Mouse (Mus musculus): Measurements from ENCODE around the gene Slc5a1.

The Slc5a1 gene

GRCm38 (mm10) chr5:33125318-33125717 lies 21.3 kb downstream of the Slc5a1 start:
- peak; percentile 6 for DNase-seq (ENCODE audit: low read depth, low spot score)
- H3K36me3 ChIP-seq (ENCODE audit: control insufficient read depth, insufficient read depth, low read length, poor library complexity, severe bottlenecking), result no peaks in the 10 kb centered on the region
- no peaks in the 10 kb centered on the region for H3K27me3 ChIP-seq (ENCODE audit: control insufficient read depth, insufficient read depth, low read length, poor library complexity, severe bottlenecking)

- Histone ChIP-seq H3K36me3 (ENCODE audit: control insufficient read depth, insufficient read depth, low read length, poor library complexity, severe bottlenecking) (no peaks in the 10 kb centered on the region), H3K27me3 (ENCODE audit: control insufficient read depth, insufficient read depth, low read length, poor library complexity, severe bottlenecking) (no peaks in the 10 kb centered on the region)
- DNase-seq (ENCODE audit: low read depth, low spot score), result no peak
Observed at GRCm38 (mm10) chr5:33134132-33134531, 30.1 kb downstream of the Slc5a1 start.

- H3K36me3 ChIP-seq (ENCODE audit: control insufficient read depth, insufficient read depth, low read length, poor library complexity, severe bottlenecking), result no peaks in the 10 kb centered on the region
- no peaks in the 10 kb centered on the region for H3K27me3 ChIP-seq (ENCODE audit: control insufficient read depth, insufficient read depth, low read length, poor library complexity, severe bottlenecking)
- DNase-seq (ENCODE audit: low read depth, low spot score), result no peak
Observed at GRCm38 (mm10) chr5:33135611-33136010, 31.6 kb downstream of the Slc5a1 start.

- peak; percentile 45 for DNase-seq (ENCODE audit: low read depth, low spot score)
- Histone ChIP-seq H3K27me3 (ENCODE audit: control insufficient read depth, insufficient read depth, low read length, poor library complexity, severe bottlenecking) (no peaks in the 10 kb centered on the region), H3K36me3 (ENCODE audit: control insufficient read depth, insufficient read depth, low read length, poor library complexity, severe bottlenecking) (no peaks in the 10 kb centered on the region)
Observed at GRCm38 (mm10) chr5:33142790-33143455, 38.9 kb downstream of the Slc5a1 start.

- peak; percentile 24 for DNase-seq (ENCODE audit: low read depth, low spot score)
- Histone ChIP-seq H3K27me3 (ENCODE audit: control insufficient read depth, insufficient read depth, low read length, poor library complexity, severe bottlenecking) (no peaks in the 10 kb centered on the region), H3K36me3 (ENCODE audit: control insufficient read depth, insufficient read depth, low read length, poor library complexity, severe bottlenecking) (no peaks in the 10 kb centered on the region)
Observed at GRCm38 (mm10) chr5:33144025-33144424, 40.0 kb downstream of the Slc5a1 start.

GRCm38 (mm10) chr5:33146837-33147236 lies 42.8 kb downstream of the Slc5a1 start:
- Histone ChIP-seq H3K27me3 (ENCODE audit: control insufficient read depth, insufficient read depth, low read length, poor library complexity, severe bottlenecking) (no peaks in the 10 kb centered on the region), H3K36me3 (ENCODE audit: control insufficient read depth, insufficient read depth, low read length, poor library complexity, severe bottlenecking) (no peaks in the 10 kb centered on the region)
- DNase-seq (ENCODE audit: low read depth, low spot score), result no peak

GRCm38 (mm10) chr5:33147691-33148090 lies 43.7 kb downstream of the Slc5a1 start:
- Histone ChIP-seq H3K27me3 (ENCODE audit: control insufficient read depth, insufficient read depth, low read length, poor library complexity, severe bottlenecking) (no peaks in the 10 kb centered on the region), H3K36me3 (ENCODE audit: control insufficient read depth, insufficient read depth, low read length, poor library complexity, severe bottlenecking) (no peaks in the 10 kb centered on the region)
- DNase-seq (ENCODE audit: low read depth, low spot score), result no peak

- no peaks in the 10 kb centered on the region; the same call in 1 of the 2 replicates for H3K27me3 ChIP-seq (ENCODE audit: control insufficient read depth, insufficient read depth, low read length, poor library complexity, severe bottlenecking)
- H3K36me3 ChIP-seq (ENCODE audit: control insufficient read depth, insufficient read depth, low read length, poor library complexity, severe bottlenecking), result no peaks in the 10 kb centered on the region
- no peak for DNase-seq (ENCODE audit: low read depth, low spot score)
Observed at GRCm38 (mm10) chr5:33193567-33193966, 89.5 kb downstream of the Slc5a1 start.

GRCm38 (mm10) chr5:33195246-33195852 lies 91.3 kb downstream of the Slc5a1 start:
- no peaks in the 10 kb centered on the region for H3K36me3 ChIP-seq (ENCODE audit: control insufficient read depth, insufficient read depth, low read length, poor library complexity, severe bottlenecking)
- DNase-seq (ENCODE audit: low read depth, low spot score), result no peak

GRCm38 (mm10) chr5:33200071-33200470 lies 96.1 kb downstream of the Slc5a1 start:
- Histone ChIP-seq H3K36me3 (ENCODE audit: control insufficient read depth, insufficient read depth, low read length, poor library complexity, severe bottlenecking) (no peaks in the 10 kb centered on the region), H3K27me3 (ENCODE audit: control insufficient read depth, insufficient read depth, low read length, poor library complexity, severe bottlenecking) (no peaks in the 10 kb centered on the region; the same call in 1 of the 2 replicates)
- DNase-seq (ENCODE audit: low read depth, low spot score), result no peak

More at GRCm38 (mm10) chr5:33195246-33195852, 91.3 kb downstream of the Slc5a1 start:
- no peaks in the 10 kb centered on the region; the same call in 1 of the 2 replicates for H3K27me3 ChIP-seq (ENCODE audit: control insufficient read depth, insufficient read depth, low read length, poor library complexity, severe bottlenecking)

- Histone ChIP-seq H3K36me3 (ENCODE audit: control insufficient read depth, insufficient read depth, low read length, poor library complexity, severe bottlenecking) (no peaks in the 10 kb centered on the region), H3K27me3 (ENCODE audit: control insufficient read depth, insufficient read depth, low read length, poor library complexity, severe bottlenecking) (no peaks in the 10 kb centered on the region)
- no peak for DNase-seq (ENCODE audit: low read depth, low spot score)
Observed at GRCm38 (mm10) chr5:33201697-33202096, 97.7 kb downstream of the Slc5a1 start.

- DNase-seq (ENCODE audit: low read depth, low spot score), result no peak
- Histone ChIP-seq H3K27me3 (ENCODE audit: control insufficient read depth, insufficient read depth, low read length, poor library complexity, severe bottlenecking) (no peaks in the 10 kb centered on the region), H3K36me3 (ENCODE audit: control insufficient read depth, insufficient read depth, low read length, poor library complexity, severe bottlenecking) (no peaks in the 10 kb centered on the region)
Observed at GRCm38 (mm10) chr5:33202516-33203170, 98.6 kb downstream of the Slc5a1 start.

GRCm38 (mm10) chr5:33203171-33203565 lies 99.1 kb downstream of the Slc5a1 start:
- Histone ChIP-seq H3K36me3 (ENCODE audit: control insufficient read depth, insufficient read depth, low read length, poor library complexity, severe bottlenecking) (no peaks in the 10 kb centered on the region), H3K27me3 (ENCODE audit: control insufficient read depth, insufficient read depth, low read length, poor library complexity, severe bottlenecking) (no peaks in the 10 kb centered on the region)
- DNase-seq (ENCODE audit: low read depth, low spot score), result no peak

- peak; percentile 86 for DNase-seq (ENCODE audit: low read depth, low spot score)
- H3K27me3 ChIP-seq (ENCODE audit: control insufficient read depth, insufficient read depth, low read length, poor library complexity, severe bottlenecking), result no peaks in the 10 kb centered on the region
Observed at GRCm38 (mm10) chr5:33203691-33204242, 99.7 kb downstream of the Slc5a1 start.

GRCm38 (mm10) chr5:33204284-33204683 lies 100.3 kb downstream of the Slc5a1 start:
- no peak for DNase-seq (ENCODE audit: low read depth, low spot score)
- Histone ChIP-seq H3K27me3 (ENCODE audit: control insufficient read depth, insufficient read depth, low read length, poor library complexity, severe bottlenecking) (no peaks in the 10 kb centered on the region), H3K36me3 (ENCODE audit: control insufficient read depth, insufficient read depth, low read length, poor library complexity, severe bottlenecking) (no peaks in the 10 kb centered on the region)

More at GRCm38 (mm10) chr5:33203691-33204242, 99.7 kb downstream of the Slc5a1 start:
- no peaks in the 10 kb centered on the region for H3K36me3 ChIP-seq (ENCODE audit: control insufficient read depth, insufficient read depth, low read length, poor library complexity, severe bottlenecking)
